Mouse (Mus musculus) liver, adult 2 months (tissue): ENCODE measurements at regions not wholly inside any gene's neighbourhood (a gene's known extent, or its start where the extent isn't known, plus 50 kb on each side); places are given as distances from the start of the nearest gene placed in this dataset.
A peak's percentile ranks its signal among the peaks of the same experiment; 100 is the strongest.

ENCODE experiments used
- DNase-seq: peaks from one replicate; pipeline ENCODE4 v3.0.0-alpha.2; 2011; ENCODE audit warnings: low read depth, low spot score; ENCODE audit errors: extremely low read depth
- H3K27ac ChIP-seq: fragments of 200-500 bp; replicated peaks from 2 replicates; pipeline ENCODE4 v1.5.1; 2012; ENCODE audit warnings: low read depth, mild to moderate bottlenecking, control low read depth, inconsistent platforms, low read length; ENCODE audit not compliant: insufficient read depth
- H3K27me3 ChIP-seq: fragments of 200-500 bp; 2 replicates; pipeline ENCODE4 v1.6.1; 2012; ENCODE audit warnings: mild to moderate bottlenecking, moderate library complexity, low read length, inconsistent platforms; ENCODE audit not compliant: control insufficient read depth, insufficient read depth
- H3K36me3 ChIP-seq: fragments of 200-500 bp; 2 replicates; pipeline ENCODE4 v1.6.1; 2012; ENCODE audit warnings: low read length, inconsistent platforms; ENCODE audit not compliant: control insufficient read depth, insufficient read depth
- H3K4me1 ChIP-seq: fragments of 200-500 bp; 2 replicates; pipeline ENCODE4 v1.6.1; 2011; ENCODE audit warnings: low read length; ENCODE audit not compliant: control insufficient read depth, insufficient read depth
- H3K4me3 ChIP-seq: fragments of 200-500 bp; 2 replicates; pipeline ENCODE4 v1.5.1; 2011; ENCODE audit warnings: low read depth, mild to moderate bottlenecking, control low read depth, low read length, moderate library complexity; ENCODE audit not compliant: insufficient read depth
- H3K79me2 ChIP-seq: fragments of 200-500 bp; 2 replicates; pipeline ENCODE4 v1.6.1; 2012; ENCODE audit warnings: inconsistent platforms, mild to moderate bottlenecking, low read length, moderate library complexity; ENCODE audit not compliant: control insufficient read depth, insufficient read depth
- H3K9ac ChIP-seq: fragments of 200-500 bp; 2 replicates; pipeline ENCODE4 v1.6.1; 2012; ENCODE audit warnings: low read depth, mild to moderate bottlenecking, control low read depth, inconsistent platforms, low read length
- CTCF ChIP-seq: fragments of 200-500 bp; IDR thresholded peaks from 2 replicates; pipeline ENCODE4 v1.5.1; 2011; ENCODE audit warnings: low read depth, low read length, control low read depth
- POLR2A ChIP-seq: fragments of 200-500 bp; IDR thresholded peaks from 2 replicates; pipeline ENCODE4 v1.6.1; 2011; ENCODE audit warnings: low read length, control low read depth; ENCODE audit not compliant: insufficient read depth; ENCODE audit errors: extremely low read depth
- WGBS: fragments of 180-500 bp; shearing (Covaris S2); methylation state at CpG from one replicate; pipeline ENCODE4 v1.1.7; 2018; 5-methylcytosine and 5-hydroxymethylcytosine counted together

GRCm38 (mm10) chr16:77422385-77423363 is 179.2 kb downstream of the Gm11146 start:
- Histone ChIP-seq H3K36me3 (no peaks in the 10 kb centered on the region), H3K27ac (no peak overlapping the region), H3K79me2 (no peaks in the 10 kb centered on the region), H3K4me3 (no peak overlapping the region), H3K9ac (no peak overlapping the region), H3K4me1 (peaks cover 4% of the 10 kb centered on the region; the same call in 1 of the 2 replicates), H3K27me3 (no peaks in the 10 kb centered on the region)
- DNase-seq, result no peak
- TF ChIP-seq POLR2A (no peak), CTCF (no peak)
- WGBS, result 86% methylated on average over 12 of the region's 12 CpGs

GRCm38 (mm10) chr16:77421591-77422024 is 180.3 kb downstream of the Gm11146 start:
- 23% methylated on average over 10 of the region's 10 CpGs for WGBS
- TF ChIP-seq POLR2A (no peak), CTCF (no peak)
- H3K27ac ChIP-seq, result no peak overlapping the region; the same call in 1 of the 2 replicates
- H3K4me1 ChIP-seq, result peaks cover 6% of the 10 kb centered on the region; the same call in 1 of the 2 replicates
- H3K9ac ChIP-seq, result no peak overlapping the region
- no peaks in the 10 kb centered on the region for H3K27me3 ChIP-seq
- no peak overlapping the region for H3K4me3 ChIP-seq
- no peaks in the 10 kb centered on the region for H3K79me2 ChIP-seq
- DNase-seq, result peak; percentile 90
- H3K36me3 ChIP-seq, result no peaks in the 10 kb centered on the region

- no peak for TF ChIP-seq CTCF
- Histone ChIP-seq H3K27me3 (no peaks in the 10 kb centered on the region), H3K27ac (no peak overlapping the region), H3K9ac (no peak overlapping the region), H3K79me2 (no peaks in the 10 kb centered on the region), H3K4me1 (peaks cover 7% of the 10 kb centered on the region; the same call in 1 of the 2 replicates), H3K4me3 (no peak overlapping the region), H3K36me3 (no peaks in the 10 kb centered on the region)
- DNase-seq, result peak; percentile 65
- 28% methylated on average over 6 of the region's 6 CpGs for WGBS
Measured at GRCm38 (mm10) chr16:77421001-77421400, 180.9 kb downstream of the Gm11146 start.

- Histone ChIP-seq H3K4me3 (no peak overlapping the region), H3K27ac (peak overlapping the region; percentile 12; the same call in 1 of the 2 replicates), H3K4me1 (peaks cover 7% of the 10 kb centered on the region; the same call in 1 of the 2 replicates), H3K9ac (no peak overlapping the region), H3K79me2 (no peaks in the 10 kb centered on the region), H3K36me3 (no peaks in the 10 kb centered on the region), H3K27me3 (no peaks in the 10 kb centered on the region)
- DNase-seq, result no peak
- 76% methylated on average over 8 of the region's 8 CpGs for whole genome bisulfite sequencing
- TF ChIP-seq POLR2A, result no peak
- TF ChIP-seq CTCF, result no peak
Measured at GRCm38 (mm10) chr16:77420136-77420860, 181.6 kb downstream of the Gm11146 start.

GRCm38 (mm10) chr16:77419116-77419735 is 182.7 kb downstream of the Gm11146 start:
- H3K27ac ChIP-seq, result no peak overlapping the region
- no peaks in the 10 kb centered on the region for H3K79me2 ChIP-seq
- TF ChIP-seq CTCF (no peak), POLR2A (no peak)
- WGBS, result 46% methylated on average over 4 of the region's 4 CpGs
- H3K4me3 ChIP-seq, result no peak overlapping the region
- no peaks in the 10 kb centered on the region for H3K36me3 ChIP-seq
- H3K4me1 ChIP-seq, result peaks cover 7% of the 10 kb centered on the region; the same call in 1 of the 2 replicates
- H3K9ac ChIP-seq, result no peak overlapping the region
- DNase-seq, result peak; percentile 43
- no peaks in the 10 kb centered on the region for H3K27me3 ChIP-seq
